Mouse (Mus musculus): ENCODE data around the gene Card19. TPM values are rescaled to one million over a fixed set of nuclear protein-coding genes. Genes with fewer than 3 reads are reported as not detected.

Card19 gene
- polyA plus RNA-seq, 1 experiment: 534 TPM

GRCm38 (mm10) chr13:49181411-49181984 lies 34.3 kb downstream of the Card19 start:
- H3K4me1 ChIP-seq: peaks cover 90% of the 10 kb centered on the region
- peaks cover 7% of the 10 kb centered on the region; the same call in 1 of the 2 replicates for H3K9me3 ChIP-seq
- TF ChIP-seq FLI1 (IDR thresholded peaks at IDR 0.05; ENCODE audit: low read length) (no peak), GATA1 (IDR thresholded peaks at IDR 0.05; ENCODE audit: borderline replicate concordance, low read length) (no peak)
- H3K4me3 ChIP-seq (replicated peaks): peak overlapping the region; percentile 24
- no peaks in the 10 kb centered on the region for H3K36me3 ChIP-seq (replicated peaks; ENCODE audit: low read length)
- peaks cover 6% of the 10 kb centered on the region for H3K27me3 ChIP-seq (replicated peaks)

- H3K27me3 ChIP-seq (replicated peaks): peaks cover 9% of the 10 kb centered on the region
- H3K9me3 ChIP-seq: peaks cover 7% of the 10 kb centered on the region; the same call in 1 of the 2 replicates
- TF ChIP-seq FLI1 (IDR thresholded peaks at IDR 0.05; ENCODE audit: low read length) (no peak), GATA1 (IDR thresholded peaks at IDR 0.05; ENCODE audit: borderline replicate concordance, low read length) (no peak)
- peak overlapping the region; percentile 26 for H3K4me3 ChIP-seq (replicated peaks)
- peaks cover 85% of the 10 kb centered on the region for H3K4me1 ChIP-seq
- no peaks in the 10 kb centered on the region for H3K36me3 ChIP-seq (replicated peaks; ENCODE audit: low read length)
These were observed 35.1 kb downstream of the Card19 start for GRCm38 (mm10) chr13:49180691-49181090.

- H3K36me3 ChIP-seq (replicated peaks; ENCODE audit: low read length): no peaks in the 10 kb centered on the region
- H3K9me3 ChIP-seq: peaks cover 7% of the 10 kb centered on the region; the same call in 1 of the 2 replicates
- H3K4me3 ChIP-seq (replicated peaks): peak overlapping the region; percentile 38
- H3K27me3 ChIP-seq (replicated peaks): peaks cover 12% of the 10 kb centered on the region
- TF ChIP-seq FLI1 (IDR thresholded peaks at IDR 0.05; ENCODE audit: low read length) (no peak), GATA1 (IDR thresholded peaks at IDR 0.05; ENCODE audit: borderline replicate concordance, low read length) (no peak)
- H3K4me1 ChIP-seq: peaks cover 84% of the 10 kb centered on the region
These were observed 35.6 kb downstream of the Card19 start for GRCm38 (mm10) chr13:49180274-49180673.

- Histone ChIP-seq H3K36me3 (replicated peaks; ENCODE audit: low read length) (no peaks in the 10 kb centered on the region), H3K4me3 (replicated peaks) (no peak overlapping the region), H3K27me3 (replicated peaks) (peaks cover 15% of the 10 kb centered on the region)
These were observed 36.8 kb downstream of the Card19 start for GRCm38 (mm10) chr13:49178839-49179585.

GRCm38 (mm10) chr13:49175509-49175908 lies 40.3 kb downstream of the Card19 start:
- no peak overlapping the region for H3K4me3 ChIP-seq (replicated peaks)
- no peaks in the 10 kb centered on the region for H3K9me3 ChIP-seq
- H3K36me3 ChIP-seq (replicated peaks; ENCODE audit: low read length): no peaks in the 10 kb centered on the region
- peaks cover 16% of the 10 kb centered on the region for H3K27me3 ChIP-seq (replicated peaks)
- TF ChIP-seq FLI1 (IDR thresholded peaks at IDR 0.05; ENCODE audit: low read length) (no peak), GATA1 (IDR thresholded peaks at IDR 0.05; ENCODE audit: borderline replicate concordance, low read length) (no peak)
- H3K4me1 ChIP-seq: peaks cover 76% of the 10 kb centered on the region

More at GRCm38 (mm10) chr13:49178839-49179585, 36.8 kb downstream of the Card19 start:
- Histone ChIP-seq H3K9me3 (peaks cover 3% of the 10 kb centered on the region; the same call in 1 of the 2 replicates), H3K4me1 (peaks cover 78% of the 10 kb centered on the region)
- TF ChIP-seq GATA1 (IDR thresholded peaks at IDR 0.05; ENCODE audit: borderline replicate concordance, low read length) (no peak), FLI1 (IDR thresholded peaks at IDR 0.05; ENCODE audit: low read length) (no peak)

- no peaks in the 10 kb centered on the region for H3K36me3 ChIP-seq (replicated peaks; ENCODE audit: low read length)
- no peak for TF ChIP-seq GATA1 (IDR thresholded peaks at IDR 0.05; ENCODE audit: borderline replicate concordance, low read length)
- TF ChIP-seq FLI1 (IDR thresholded peaks at IDR 0.05; ENCODE audit: low read length): no peak
- peaks cover 13% of the 10 kb centered on the region for H3K27me3 ChIP-seq (replicated peaks)
- peak overlapping the region; percentile 28 for H3K4me3 ChIP-seq (replicated peaks)
- peaks cover 60% of the 10 kb centered on the region for H3K4me1 ChIP-seq
- H3K9me3 ChIP-seq: no peaks in the 10 kb centered on the region
These were observed 42.8 kb downstream of the Card19 start for GRCm38 (mm10) chr13:49172971-49173596.

- Histone ChIP-seq H3K4me3 (replicated peaks) (no peak overlapping the region), H3K4me1 (peaks cover 60% of the 10 kb centered on the region), H3K36me3 (replicated peaks; ENCODE audit: low read length) (no peaks in the 10 kb centered on the region), H3K9me3 (no peaks in the 10 kb centered on the region), H3K27me3 (replicated peaks) (peaks cover 13% of the 10 kb centered on the region)
- TF ChIP-seq FLI1 (IDR thresholded peaks at IDR 0.05; ENCODE audit: low read length) (no peak), GATA1 (IDR thresholded peaks at IDR 0.05; ENCODE audit: borderline replicate concordance, low read length) (no peak)
These were observed 43.5 kb downstream of the Card19 start for GRCm38 (mm10) chr13:49172335-49172734.

- Histone ChIP-seq H3K9me3 (no peaks in the 10 kb centered on the region), H3K4me3 (replicated peaks) (no peak overlapping the region)
These were observed 44.1 kb downstream of the Card19 start for GRCm38 (mm10) chr13:49171729-49172128.

GRCm38 (mm10) chr13:49170623-49171022 lies 45.2 kb downstream of the Card19 start:
- Histone ChIP-seq H3K9me3 (no peaks in the 10 kb centered on the region), H3K4me3 (replicated peaks) (no peak overlapping the region), H3K4me1 (peaks cover 70% of the 10 kb centered on the region), H3K27me3 (replicated peaks) (peaks cover 21% of the 10 kb centered on the region), H3K36me3 (replicated peaks; ENCODE audit: low read length) (no peaks in the 10 kb centered on the region)
- TF ChIP-seq GATA1 (IDR thresholded peaks at IDR 0.05; ENCODE audit: borderline replicate concordance, low read length) (no peak), FLI1 (IDR thresholded peaks at IDR 0.05; ENCODE audit: low read length) (no peak)

More at GRCm38 (mm10) chr13:49171729-49172128, 44.1 kb downstream of the Card19 start:
- TF ChIP-seq FLI1 (IDR thresholded peaks at IDR 0.05; ENCODE audit: low read length) (no peak), GATA1 (IDR thresholded peaks at IDR 0.05; ENCODE audit: borderline replicate concordance, low read length) (no peak)
- H3K4me1 ChIP-seq: peaks cover 66% of the 10 kb centered on the region
- no peaks in the 10 kb centered on the region for H3K36me3 ChIP-seq (replicated peaks; ENCODE audit: low read length)
- peaks cover 18% of the 10 kb centered on the region for H3K27me3 ChIP-seq (replicated peaks)

All from megakaryocyte, embryonic 14.5 days (primary cell).